Mouse (Mus musculus) c-Kit-positive CD71-positive TER-119-negative erythroid progenitor cells, embryonic 14.5 days (primary cell): ENCODE measurements around the gene Uvssa.
A peak's percentile ranks its signal among the peaks of the same experiment; 100 is the strongest.

Experiments
- DNase-seq: peaks from one replicate; pipeline ENCODE4 v3.0.0-alpha.2; 2013; ENCODE audit warnings: low read depth

Uvssa gene

GRCm38 (mm10) chr5:33442927-33443710, 64.8 kb downstream of the Uvssa start:
- DNase-seq, result peak; percentile 64

- no peak for DNase-seq
Observed at GRCm38 (mm10) chr5:33443794-33444193, 65.4 kb downstream of the Uvssa start.

GRCm38 (mm10) chr5:33455737-33456136, 77.4 kb downstream of the Uvssa start:
- DNase-seq, result no peak

- no peak for DNase-seq
Observed at GRCm38 (mm10) chr5:33458132-33458622, 79.8 kb downstream of the Uvssa start.

GRCm38 (mm10) chr5:33459111-33459510, 80.8 kb downstream of the Uvssa start:
- no peak for DNase-seq

GRCm38 (mm10) chr5:33464390-33464789, 86.0 kb downstream of the Uvssa start:
- DNase-seq, result no peak

- DNase-seq, result no peak
Observed at GRCm38 (mm10) chr5:33465464-33465863, 87.1 kb downstream of the Uvssa start.
